Mouse (Mus musculus) yolk sac, embryonic 10.5 days (tissue): ENCODE measurements around the gene Tnpo3.
"Not testable (repeated sequence)": the region's sequence is repeated elsewhere in the genome, so short reads cannot be mapped to it uniquely, and the experiment has no call there.

Experiments
- DNase-seq: peaks from one replicate; pipeline ENCODE4 v3.0.0-alpha.2; 2017; ENCODE audit warnings: low spot score

Tnpo3 gene

GRCm38 (mm10) chr6:29620840-29621543 lies 11.3 kb upstream of the Tnpo3 start:
- peak; percentile 46 for DNase-seq

GRCm38 (mm10) chr6:29620176-29620575 lies 10.5 kb upstream of the Tnpo3 start:
- DNase-seq: peak; percentile 85

- DNase-seq: not testable (repeated sequence)
These were observed 443 bp upstream of the Tnpo3 start for GRCm38 (mm10) chr6:29610020-29610640.

DNA sequence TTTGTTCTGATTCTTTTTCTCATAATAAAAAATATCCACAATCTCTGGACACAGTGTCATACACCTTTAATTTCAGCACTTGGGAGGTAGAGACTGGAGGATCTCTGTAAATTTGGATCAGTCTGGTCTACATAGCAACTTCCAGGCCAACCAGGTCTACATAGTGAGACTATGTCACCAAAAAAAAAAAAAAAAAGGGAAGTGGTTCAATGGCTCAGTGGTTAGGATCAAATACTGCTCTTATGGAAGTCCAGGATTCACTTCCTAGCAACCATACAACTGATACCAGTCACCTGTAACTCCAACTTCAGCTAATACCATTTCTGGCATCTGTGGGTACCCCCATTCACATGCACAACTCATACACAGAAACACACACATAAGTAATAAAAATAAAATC lies 9.5 kb downstream of the Tnpo3 start:
- no peak for DNase-seq

DNA sequence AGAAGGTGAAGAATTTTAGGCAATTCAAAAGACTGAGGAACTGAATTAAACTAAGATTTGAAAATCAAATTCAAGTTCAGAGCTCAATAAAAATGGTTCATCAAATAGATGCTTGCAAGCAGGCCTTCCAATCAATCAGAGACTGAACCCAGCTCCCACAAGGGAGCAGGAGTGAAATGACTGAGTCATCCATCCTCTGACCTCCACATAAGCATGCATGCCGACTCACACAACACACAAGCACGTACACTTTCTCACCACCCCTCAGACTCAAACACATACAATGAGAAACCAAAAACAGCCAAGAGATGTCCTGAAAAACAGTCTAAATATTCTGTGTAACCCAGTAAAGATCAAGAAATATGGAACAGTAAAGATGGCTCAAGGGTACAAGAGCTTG lies 14.0 kb downstream of the Tnpo3 start:
- no peak for DNase-seq

DNA sequence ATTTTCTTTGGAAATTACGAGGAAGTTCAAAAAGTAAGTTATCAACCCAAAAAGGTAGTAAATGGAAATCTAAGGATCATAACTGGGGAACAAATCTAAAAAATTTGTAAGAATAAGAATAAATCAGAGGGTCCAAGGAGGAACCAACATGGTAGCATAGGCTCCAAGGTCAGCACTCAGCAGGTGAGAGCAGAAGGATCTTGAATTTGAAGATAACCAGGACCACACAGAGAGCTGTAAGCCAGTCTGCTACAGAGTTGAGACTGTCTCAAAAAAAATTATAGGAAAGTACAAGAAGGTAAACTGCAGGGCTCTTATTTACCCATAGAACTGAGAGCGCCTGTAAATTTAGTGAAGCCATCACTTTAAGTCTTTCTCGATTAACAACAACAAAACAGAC lies 28.5 kb downstream of the Tnpo3 start:
- no peak for DNase-seq

DNA sequence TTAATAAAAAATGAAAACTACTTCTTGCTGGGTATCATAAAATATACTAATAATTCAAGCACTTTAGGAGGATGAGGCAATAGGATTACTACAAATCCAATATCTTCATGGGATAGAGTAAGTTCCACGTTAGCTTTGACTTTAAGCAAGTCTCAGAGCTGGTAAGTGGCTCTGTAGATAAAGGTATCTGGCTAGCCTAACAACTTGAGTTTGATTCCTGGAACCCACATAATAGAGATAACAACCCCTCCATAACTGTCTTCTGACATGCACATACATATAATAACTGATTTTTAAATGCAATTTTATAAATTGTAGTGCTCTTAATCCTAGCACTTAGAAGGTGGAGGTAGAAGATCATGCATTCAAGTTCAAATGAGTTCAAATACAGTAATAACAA lies 28.9 kb downstream of the Tnpo3 start:
- no peak for DNase-seq

DNA sequence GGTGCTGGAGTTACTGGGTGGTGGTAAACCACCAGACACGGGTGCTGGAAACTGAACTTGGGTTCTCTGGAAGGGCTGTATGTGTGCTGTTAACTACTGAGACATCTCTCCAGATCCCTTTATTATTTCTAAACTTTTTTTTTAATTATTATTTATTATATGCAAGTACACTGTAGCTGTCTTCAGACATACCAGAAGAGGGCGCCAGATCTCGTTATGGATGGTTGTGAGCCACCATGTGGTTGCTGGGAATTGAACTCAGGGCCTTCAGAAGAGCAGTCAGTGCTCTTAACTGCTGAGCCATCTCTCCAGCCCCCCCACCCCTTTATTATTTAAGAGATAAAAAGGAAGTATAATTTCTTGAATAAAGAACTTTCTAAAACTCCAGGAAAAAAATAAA lies 33.3 kb downstream of the Tnpo3 start:
- DNase-seq: not testable (repeated sequence)

- no peak for DNase-seq
These were observed 52.6 kb downstream of the Tnpo3 start for GRCm38 (mm10) chr6:29557112-29557511.

DNA sequence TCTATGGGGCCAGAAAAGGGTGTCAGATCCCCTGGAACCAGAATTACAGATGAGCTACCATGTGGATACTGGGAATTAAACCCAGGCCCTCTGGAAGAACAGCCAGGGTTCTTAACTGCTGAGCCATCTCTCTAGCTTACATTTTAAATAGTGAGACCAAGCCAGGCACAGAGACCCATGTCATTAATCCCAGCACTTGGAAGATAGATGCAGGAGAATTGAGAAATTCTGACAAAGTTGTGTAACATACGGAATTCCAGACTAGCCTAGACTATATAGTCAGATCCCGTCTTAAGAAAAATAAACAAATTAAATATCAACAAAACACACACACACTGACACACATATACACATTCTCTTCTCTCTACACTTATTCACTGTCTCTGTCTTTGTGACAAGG lies 57.2 kb downstream of the Tnpo3 start:
- DNase-seq: no peak

DNA sequence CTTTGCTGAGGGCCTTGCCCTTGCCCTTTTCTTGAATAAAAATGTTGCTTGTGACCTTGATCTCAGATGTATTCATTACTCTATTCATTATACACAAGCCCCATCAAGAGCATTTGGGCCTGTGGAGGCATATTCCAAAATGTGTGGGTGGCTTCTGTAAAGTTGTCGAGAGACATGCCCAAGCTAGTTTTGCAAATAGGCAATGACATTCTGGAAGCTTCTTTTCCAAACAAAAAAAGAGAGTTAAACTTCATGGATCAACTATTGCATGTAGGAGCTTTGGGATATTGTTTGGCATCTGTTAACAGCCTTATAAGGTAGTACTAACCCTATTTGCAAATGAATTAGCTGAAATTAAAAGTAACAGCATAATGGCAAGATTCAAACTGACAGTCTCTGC lies 61.6 kb downstream of the Tnpo3 start:
- no peak for DNase-seq

DNA sequence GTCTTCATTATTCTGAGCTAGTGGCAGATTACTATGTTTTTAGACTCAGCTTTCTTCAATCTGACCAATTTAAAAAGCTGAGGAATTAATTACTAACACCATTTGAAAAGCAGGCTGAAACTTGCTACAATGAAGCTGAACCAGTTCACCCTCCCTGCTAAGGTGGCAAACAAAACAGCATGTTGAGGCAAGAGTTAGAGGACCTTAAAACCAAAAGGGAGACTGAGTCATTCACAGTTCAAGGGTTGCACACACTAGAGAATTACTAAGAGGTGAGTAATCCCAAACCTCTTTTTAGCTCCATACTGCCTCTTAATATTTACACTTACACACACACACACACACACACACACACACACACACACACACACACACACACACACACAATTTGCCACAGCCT lies 62.1 kb downstream of the Tnpo3 start:
- DNase-seq: no peak

DNA sequence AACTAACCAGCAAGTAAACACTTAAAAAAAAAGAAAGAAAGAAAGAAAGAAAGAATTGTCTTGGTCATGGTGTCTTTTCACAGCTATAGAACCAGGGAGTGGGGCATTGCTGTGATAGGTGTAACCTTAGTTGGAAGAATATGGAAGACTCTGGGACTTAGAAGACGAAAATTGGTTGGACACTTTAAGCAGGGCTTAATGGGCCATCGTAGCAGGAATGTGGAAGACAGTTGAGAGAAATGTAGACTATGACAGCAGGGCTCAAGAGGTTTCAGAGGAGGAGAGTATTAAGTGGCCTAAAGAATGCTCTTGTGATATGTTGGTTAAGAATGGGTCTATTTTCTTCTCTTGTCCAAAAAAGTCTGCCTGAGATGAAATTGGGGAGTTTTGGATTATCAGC lies 64.1 kb downstream of the Tnpo3 start:
- DNase-seq: no peak

DNA sequence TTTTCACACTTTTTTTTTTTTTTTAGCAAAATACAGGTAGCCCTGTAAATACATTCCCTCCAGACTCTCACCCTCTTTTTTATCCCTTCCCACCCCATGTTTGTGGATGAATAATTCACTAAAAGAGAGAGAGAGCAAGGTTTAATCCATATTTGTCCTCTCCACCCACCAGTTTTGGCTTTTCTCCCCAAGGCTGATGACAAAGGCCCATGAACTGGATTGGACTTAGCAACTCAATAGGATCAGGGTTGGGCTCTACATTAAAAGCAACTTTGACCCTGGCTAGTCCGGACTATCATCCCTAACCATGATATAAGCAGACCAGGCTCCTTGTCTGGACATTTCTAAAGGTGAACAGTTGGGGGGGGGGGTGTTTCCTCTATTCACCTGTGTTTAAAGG lies 68.7 kb downstream of the Tnpo3 start:
- no peak for DNase-seq

GRCm38 (mm10) chr6:29540223-29540622 lies 69.5 kb downstream of the Tnpo3 start:
- no peak for DNase-seq

DNA sequence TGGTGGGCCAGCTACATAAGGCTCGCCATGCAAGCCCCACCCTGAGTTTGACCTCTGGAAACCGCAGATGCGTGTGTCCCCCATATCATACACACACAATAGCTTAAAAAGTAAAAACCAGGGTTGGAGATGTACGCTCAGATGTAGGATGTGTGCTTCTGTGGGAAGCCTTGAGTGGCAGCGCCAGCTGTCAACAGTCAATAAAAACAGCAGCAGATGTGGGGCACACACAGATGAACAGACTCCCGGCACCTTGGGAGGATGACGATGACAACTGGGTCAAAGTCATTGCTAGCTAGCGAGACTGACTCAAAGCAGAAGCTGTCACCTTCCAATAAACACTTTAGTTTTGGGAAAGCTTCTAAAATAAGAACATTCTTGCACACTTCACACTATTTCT lies 70.2 kb downstream of the Tnpo3 start:
- DNase-seq: no peak

DNA sequence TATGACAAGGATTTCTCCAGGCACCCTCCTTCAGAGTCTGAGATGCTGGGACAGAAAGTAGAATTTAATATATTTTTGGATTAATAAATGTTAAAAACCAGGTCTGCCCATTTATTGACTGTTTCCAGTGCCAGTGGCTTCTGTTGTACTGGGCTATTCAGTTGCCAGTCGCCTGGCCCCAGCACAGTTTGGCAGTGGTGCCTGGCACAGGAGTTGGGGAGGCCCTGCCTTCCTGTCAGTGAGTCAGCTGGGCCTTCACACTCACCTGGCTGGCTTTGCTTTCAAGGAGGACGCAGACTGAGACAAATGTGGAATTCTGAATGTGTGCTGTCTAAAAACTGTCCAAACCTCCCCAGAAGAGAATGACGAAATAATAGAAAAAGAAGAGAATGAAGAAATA lies 72.5 kb downstream of the Tnpo3 start:
- DNase-seq: no peak

DNA sequence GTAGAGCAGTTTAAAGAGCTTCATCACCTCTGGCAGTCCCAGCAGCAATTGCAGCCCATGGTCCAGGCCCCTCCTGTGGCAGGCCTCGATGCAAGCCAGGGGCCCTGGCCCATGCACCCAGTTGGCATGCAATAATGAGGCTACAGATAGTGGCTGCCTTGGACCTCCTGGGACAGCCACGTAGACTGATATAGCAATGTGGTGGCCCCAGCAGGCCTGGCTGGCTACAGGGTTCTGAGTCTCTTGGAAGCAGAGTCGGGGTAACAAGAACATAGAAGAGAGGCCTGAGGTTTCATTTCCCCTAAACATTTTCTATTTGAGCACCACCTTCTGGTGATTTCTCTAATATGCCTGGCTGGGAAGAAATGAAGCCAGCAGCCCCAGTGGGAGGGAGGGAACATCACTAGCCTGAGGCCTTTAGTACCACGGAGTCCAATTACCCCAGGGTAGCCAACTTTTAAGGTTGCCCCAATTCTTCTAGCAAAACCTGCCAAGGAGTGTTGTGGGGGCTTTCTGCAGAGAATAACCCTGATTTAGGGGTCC lies 73.0 kb downstream of the Tnpo3 start:
- no peak for DNase-seq

- no peak for DNase-seq
These were observed 74.4 kb downstream of the Tnpo3 start for GRCm38 (mm10) chr6:29535316-29535715.

DNA sequence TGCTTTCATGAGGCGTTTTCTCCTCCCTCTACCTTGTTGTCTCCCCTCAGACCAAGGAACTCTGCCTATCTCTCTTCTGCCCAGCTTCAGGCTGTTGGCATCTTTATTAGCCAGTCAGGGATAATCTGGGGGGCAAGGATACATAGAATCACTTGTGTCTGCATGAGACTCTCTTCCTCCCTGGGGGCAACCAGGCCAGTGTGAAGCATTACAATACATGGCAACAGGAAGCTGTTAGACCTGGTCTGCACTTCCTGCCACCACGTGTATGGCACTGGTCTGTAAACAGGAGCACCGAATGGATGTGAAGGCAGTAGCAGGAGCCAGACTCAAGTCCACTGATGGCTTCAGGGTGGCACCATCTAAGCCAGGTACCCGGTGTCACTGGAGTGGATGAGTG lies 79.6 kb downstream of the Tnpo3 start:
- no peak for DNase-seq

GRCm38 (mm10) chr6:29529444-29529820 lies 80.3 kb downstream of the Tnpo3 start:
- no peak for DNase-seq

DNA sequence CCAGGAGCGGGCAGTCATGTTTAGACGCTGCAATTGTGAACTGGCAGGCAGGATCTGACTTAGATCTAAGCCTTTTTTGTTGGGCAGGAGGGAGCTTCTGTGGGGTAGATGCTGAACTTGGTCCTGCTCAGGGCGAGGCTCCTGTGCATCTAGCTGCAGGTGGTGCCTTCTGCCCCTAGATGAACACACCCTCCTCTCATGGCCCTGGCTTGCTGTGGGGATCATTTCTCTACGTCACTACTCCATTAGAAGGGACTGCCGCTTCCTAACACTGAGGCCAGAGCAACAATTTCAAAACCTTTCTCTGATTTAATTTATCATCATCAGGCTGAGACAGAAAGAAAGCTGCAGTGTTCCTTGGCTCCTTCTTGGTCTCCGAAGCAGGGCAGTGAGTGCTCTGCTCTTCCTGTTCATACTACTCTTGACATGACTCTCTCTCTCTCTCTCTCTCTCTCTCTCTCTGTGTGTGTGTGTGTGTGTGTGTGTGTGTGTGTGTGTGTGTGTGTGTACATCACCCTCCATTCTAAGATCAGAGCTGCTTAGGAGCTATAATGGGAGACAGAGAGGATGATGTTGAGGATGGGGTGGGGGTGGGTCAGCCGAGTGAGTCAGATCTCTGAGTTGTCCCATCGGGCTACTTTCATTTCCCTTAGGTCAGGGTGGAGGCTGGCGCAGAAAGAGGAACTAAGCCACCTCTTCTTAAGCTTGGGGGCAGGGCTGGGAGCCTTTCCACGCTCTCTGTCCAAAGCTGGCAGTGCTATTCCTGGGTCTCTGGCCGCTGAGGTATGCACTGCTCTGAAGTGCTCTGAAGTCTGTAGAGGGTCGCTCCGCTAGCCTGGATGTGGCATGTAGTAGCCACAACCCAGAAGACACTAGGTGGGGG lies 80.9 kb downstream of the Tnpo3 start:
- DNase-seq: no peak

DNA sequence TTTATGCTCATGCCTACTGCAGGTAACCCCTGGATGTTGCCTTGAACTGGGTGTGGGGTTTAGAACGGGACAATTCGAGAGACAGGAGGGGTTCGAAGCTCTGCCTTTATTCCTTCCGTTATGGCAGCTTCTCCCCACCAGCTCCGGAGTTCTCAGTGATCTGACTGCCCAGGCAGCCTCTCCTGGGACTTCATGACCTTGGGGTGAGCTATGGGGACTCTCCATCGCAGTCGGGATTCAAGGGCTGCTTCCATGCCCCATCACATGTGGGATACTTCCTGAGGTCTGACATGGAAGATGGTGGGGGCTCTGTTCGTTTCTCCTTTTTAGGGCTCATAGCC lies 81.6 kb downstream of the Tnpo3 start:
- no peak for DNase-seq
